Mouse (Mus musculus): ENCODE data around the gene 4930579F01Rik.

Gene 4930579F01Rik

DNA sequence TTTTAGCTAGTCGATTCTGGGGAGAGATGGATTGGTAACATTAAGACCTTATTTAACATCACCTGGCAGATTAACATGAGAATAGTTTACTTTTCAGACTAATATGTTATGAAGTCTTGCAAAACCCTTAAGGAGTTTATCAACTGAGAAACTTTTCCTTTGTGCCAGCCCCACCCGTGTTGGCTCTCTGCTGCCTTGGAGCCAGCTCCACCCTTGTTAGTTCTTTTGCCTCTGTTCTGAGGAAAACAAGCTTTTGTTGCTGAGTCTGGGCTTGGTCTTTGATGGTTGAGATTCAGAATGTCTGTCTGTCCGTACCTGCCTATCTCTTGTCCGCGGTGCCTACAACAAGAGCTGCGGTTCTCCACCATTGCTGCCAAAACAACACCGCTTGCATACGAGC lies 22.5 kb upstream of the 4930579F01Rik start:
- no peak for DNase-seq (ENCODE audit: low read depth)

DNA sequence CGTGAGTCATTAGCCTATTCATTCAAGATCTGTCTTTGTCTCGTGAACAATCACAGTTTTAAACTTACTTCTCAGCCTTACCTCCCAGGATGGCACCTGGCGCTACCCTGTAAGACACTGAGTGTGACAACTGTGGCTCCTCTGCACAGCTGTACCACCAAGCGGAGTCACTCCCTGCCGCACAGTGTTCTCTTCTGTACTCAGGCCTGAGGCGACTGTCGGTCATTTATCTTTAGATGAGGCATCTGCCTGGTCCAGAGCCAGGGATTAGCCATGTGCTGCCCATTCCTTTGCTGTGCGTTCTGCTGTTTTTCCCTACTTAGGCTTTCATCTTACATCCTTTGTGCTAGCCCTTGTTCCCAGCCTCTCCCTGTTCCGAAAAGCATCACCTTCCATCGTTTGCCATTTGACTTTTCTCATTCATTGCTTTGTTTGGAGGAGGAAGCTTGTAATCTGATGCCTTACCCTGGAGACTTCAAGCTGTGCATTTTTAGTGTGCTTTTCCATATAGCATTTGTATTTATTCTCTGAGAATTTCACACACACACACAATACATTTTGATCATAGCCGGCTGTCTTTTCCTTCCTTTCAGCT lies 21.9 kb upstream of the 4930579F01Rik start:
- no peak for DNase-seq (ENCODE audit: low read depth)

DNA sequence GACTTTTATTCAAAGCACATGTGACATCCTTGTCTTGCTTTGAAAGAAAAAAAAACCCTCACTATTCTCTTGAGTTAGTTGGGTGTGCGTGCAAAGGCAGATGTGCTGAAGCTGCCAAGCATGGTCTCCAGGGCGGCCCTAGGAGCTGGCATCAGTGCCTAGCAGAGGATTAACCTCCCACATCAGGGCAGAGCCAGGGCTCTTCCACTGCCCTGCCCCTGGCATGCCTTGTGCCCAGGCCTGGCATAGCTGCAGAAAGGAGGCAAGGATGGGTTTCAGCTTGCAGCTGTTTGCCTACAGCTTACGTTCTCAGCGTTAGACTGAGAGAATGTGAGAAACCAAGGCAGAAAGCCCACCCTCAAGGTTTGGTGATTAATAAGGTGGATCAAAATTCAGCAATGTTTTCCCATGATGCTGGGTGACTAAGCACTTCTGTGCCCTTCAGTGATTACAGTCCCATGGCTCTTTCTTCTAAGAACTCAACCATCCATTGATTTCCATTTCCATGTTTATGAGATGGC lies 18.9 kb upstream of the 4930579F01Rik start:
- DNase-seq (ENCODE audit: low read depth): no peak

DNA sequence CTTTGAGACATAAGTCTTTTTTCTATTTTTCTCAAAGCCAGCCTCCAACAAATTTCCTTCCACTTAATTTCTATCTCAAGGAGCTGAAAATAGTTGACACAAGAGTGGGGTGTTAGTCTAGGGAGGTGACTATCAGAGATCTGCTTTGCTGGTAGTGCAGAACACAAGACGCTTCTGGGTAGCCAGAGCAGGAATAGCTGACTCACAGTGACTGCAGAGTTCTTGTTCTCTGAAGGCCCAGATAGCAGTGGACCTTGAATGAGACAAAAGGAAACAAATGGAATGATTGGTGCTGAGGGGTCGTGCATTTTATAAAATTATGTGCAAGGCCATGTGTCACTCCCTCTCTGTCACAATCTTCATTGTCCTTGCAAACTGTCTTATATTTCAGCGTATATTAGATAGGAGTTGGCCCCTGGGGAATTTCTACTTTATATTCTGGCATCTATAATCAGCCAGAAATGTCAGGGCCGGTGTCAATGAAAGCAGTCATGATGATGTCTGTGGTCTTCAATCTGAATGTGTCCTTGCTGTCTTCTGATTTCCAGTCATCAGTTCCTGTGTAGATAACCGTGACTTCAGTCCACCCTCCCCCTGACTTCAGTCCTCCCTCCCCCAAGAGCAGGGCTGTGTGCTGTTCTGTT lies 16.9 kb upstream of the 4930579F01Rik start:
- DNase-seq (ENCODE audit: low read depth): no peak

DNA sequence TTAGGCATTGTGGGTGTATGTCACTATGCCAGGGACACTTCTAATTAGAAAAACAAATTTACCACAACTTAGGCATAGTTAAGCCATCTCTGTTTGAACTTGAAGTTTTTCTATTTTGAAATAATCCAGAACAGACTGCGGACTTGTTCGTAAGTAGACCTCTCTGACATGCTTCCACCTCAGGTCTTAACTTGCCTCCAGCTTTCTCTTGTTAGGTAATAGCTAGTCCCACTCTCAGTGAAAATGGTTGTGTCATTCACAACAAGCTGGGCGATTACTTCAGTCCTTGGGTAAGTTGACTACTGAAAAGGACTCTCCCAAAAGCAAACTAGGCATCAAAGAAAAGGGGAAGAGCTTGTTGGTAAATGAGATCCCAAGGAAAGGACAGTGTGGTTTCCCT lies 15.2 kb upstream of the 4930579F01Rik start:
- DNase-seq (ENCODE audit: low read depth): no peak

DNA sequence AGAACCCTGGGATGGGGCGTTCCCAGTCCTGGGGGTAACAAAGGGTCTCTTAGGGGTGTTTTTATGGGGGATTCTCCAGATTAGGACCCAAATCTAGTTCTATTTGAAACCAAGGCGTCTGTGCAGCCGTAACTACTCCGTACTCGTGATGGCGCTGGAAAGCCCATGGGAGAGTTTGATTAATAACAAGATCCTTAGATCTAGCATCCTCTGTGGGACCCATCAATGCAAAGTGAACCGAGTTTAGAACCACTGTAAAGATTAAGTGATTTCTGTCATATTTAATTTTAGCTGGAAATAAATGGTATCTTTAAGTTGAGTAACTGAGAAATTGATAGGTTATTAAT lies 5.1 kb upstream of the 4930579F01Rik start:
- DNase-seq (ENCODE audit: low read depth): no peak

- DNase-seq (ENCODE audit: low read depth): peak; percentile 75
These were observed 4.5 kb upstream of the 4930579F01Rik start for GRCm38 (mm10) chr3:138197973-138198721.

- DNase-seq (ENCODE audit: low read depth): no peak
These were observed 3.9 kb upstream of the 4930579F01Rik start for GRCm38 (mm10) chr3:138197556-138197955.

GRCm38 (mm10) chr3:138197093-138197492 lies 3.5 kb upstream of the 4930579F01Rik start:
- DNase-seq (ENCODE audit: low read depth): no peak

- DNase-seq (ENCODE audit: low read depth): no peak
These were observed 1.4 kb downstream of the 4930579F01Rik start for GRCm38 (mm10) chr3:138192260-138192659.

DNA sequence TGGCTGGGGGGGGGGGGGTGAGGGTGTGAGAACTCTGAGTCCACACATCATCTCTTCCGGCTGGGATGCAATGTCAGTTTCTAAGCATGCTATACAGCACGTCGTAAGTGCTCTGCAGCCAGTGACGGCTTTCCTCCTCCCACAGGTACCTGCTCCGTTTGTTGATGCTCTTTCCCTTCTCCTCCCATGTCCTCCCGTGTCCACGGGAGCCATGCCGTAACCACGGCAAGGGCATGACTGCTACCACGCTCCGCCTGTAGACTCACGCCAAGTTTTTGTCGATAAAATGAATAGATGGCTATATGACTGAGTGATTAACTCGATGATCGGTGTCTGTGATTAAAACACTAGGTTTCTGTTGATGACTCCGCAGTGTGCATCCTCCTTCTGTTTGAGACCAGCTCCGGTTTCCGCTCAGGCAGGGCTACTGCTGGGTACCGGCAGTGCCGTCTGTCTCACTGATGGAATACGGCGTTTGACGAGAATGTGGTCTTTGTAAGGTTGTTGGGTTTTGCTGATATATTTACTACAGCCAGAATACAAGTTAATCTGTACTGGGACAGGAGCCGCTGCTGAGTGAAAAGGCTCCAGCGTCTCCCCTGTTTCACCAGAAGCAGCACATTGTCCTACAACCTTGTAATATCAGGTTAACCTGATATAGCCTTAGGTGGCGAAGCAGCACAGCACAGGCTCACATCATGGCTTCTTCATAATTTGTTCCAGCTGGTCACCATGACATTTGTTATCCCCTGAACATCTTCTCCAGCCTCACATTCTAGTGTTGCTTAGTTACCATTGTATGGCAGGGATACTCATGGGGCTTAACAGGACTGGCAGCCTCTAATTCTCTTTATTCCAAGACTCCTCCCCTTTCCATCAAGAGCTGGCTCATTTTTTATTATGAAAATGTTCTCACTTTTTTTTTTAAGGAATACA lies 7.4 kb downstream of the 4930579F01Rik start:
- no peak for DNase-seq (ENCODE audit: low read depth)

DNA sequence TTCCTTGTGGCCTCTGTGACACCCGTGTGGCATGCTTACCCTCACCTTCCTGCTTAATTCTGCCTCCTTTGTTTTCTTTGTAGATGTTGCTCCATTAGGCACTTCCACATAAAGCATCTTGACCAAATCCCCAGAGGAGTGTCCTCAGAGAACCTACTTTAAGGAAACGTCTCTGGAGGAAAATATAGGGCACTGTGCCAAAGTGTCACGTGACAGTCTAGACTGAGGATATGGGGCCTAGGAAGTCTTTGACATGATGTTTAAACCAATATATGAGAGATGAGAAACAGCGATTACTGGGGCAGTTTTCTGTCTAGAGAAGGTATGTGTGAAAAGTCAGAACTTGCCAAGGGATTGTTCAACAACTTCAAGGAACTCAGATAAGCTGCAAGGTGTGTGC lies 8.3 kb downstream of the 4930579F01Rik start:
- DNase-seq (ENCODE audit: low read depth): no peak

- DNase-seq (ENCODE audit: low read depth): no peak
These were observed 10.3 kb downstream of the 4930579F01Rik start for GRCm38 (mm10) chr3:138183371-138183770.

DNA sequence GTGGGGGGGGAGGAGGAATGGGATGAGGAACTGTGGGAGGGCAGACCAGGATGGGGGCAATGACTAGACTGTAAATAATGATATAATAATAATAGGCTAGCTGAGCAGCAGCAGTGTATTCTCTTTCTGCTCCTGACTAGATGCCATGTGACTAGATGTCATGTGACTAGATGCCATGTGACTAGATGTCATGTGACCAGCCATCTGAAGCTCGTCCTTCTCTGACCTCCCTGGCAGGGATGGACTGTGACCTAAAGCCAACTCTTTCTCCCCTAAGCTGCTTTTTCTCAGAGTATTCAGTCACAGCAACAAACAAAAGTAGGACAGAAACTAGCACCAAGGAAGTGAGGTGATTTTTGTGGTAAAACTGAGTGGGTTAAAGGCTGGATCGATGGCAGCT lies 11.6 kb downstream of the 4930579F01Rik start:
- no peak for DNase-seq (ENCODE audit: low read depth)

DNA sequence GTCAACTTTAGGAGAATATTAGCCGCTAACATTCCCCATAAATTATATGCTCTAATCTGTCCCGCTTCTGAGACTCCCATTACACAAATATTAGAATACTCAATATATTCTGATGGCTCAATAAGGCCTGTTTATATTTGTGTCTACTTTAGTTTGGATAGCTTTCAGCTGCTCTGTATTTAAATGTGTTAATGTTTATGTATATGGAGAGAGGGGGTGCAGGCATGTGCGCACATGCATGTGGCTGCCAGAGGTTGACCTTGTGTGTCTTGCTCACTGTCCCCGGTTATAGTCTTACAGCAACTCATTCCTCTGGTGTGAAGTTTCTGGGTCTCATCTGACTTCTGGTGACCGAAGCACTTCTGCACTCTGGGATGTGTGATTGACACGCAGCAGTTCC lies 18.1 kb downstream of the 4930579F01Rik start:
- no peak for DNase-seq (ENCODE audit: low read depth)

- DNase-seq (ENCODE audit: low read depth): no peak
These were observed 20.3 kb downstream of the 4930579F01Rik start for GRCm38 (mm10) chr3:138173291-138173690.

DNA sequence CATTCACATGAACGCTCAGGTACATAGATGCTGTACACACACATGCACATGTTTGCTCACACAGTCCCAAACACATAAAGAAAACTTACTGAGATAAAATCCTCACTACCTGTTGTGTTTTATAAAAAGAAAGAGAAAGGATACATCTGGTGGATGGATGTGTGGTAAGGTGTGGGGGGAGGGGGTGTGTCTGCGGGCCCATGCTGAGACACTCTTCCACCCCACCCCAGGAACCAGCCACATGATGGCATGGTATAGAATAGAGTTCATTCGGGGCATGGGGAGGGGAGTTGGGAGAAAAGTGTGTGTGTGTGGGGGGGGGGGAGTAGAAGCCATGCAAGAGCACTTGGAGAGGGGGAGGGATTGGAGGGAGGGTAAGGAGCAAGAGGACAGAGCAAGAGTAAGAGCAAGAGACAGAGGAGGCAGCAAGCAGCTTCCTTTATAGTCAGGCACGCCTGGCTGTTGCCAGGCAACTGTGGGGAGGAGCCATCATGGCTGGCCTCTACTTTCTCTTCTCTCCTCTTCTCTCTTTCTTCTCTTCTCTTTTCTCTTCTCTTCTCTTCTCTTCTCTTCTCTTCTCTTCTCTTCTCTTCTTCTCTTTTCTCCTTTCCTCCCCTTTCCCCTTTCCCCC lies 31.0 kb downstream of the 4930579F01Rik start:
- DNase-seq (ENCODE audit: low read depth): no peak

DNA sequence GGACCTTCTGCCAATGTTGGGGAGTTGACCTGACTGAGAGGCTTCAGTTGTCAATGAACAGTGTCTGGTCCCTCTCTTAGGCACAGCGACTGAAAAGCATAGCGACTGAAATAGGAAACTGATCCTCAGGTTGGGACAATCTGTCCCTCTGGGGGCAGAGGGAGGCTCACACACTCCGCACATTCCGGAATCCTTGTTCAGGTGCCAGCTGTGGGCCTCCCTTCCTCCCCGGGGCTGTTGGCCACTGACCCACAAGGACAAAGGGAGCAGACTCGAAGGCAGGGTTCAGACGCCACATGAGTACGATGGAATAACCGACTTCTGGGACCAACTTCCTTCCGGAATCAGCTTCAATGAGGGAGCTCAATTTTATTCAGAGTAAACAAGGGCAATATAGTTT lies 32.0 kb downstream of the 4930579F01Rik start:
- DNase-seq (ENCODE audit: low read depth): no peak

DNA sequence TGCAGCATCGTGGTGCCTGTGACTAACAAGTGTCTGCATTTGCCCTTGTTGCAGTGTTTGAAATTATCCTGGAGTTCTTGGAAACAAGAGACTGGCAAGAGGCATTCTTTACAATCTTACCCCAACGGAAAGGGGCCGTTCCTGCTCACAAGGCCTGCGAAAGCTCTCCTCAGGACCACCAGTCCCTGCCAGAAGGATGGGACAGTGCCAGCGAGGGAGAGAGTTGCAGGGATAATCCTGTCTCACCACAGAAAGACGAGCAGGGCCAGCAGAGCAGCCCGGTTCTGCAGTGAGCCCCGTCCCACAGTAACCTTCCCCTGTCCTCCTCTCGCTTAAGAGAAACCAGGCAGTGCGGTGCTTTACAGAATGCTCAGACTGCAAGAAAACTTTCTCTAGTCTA lies 37.0 kb downstream of the 4930579F01Rik start:
- DNase-seq (ENCODE audit: low read depth): no peak

GRCm38 (mm10) chr3:138155062-138155461 lies 38.6 kb downstream of the 4930579F01Rik start:
- DNase-seq (ENCODE audit: low read depth): no peak

GRCm38 (mm10) chr3:138148811-138149210 lies 44.8 kb downstream of the 4930579F01Rik start:
- no peak for DNase-seq (ENCODE audit: low read depth)
